Mouse (Mus musculus): ENCODE data around the gene Map3k11.

- TF ChIP-seq CTCF (IDR thresholded peaks at IDR 0.05; ENCODE audit: low read depth) (no peak), EP300 (optimal IDR thresholded peaks at IDR 0.05) (no peak)
These were observed 41.7 kb upstream of the Map3k11 start for GRCm38 (mm10) chr19:5646731-5647330.

Data from stomach, postnatal 0 days (tissue).